Mouse (Mus musculus) cortical plate, adult 2 months (tissue): ENCODE measurements around the gene Tdp2. TPM values are rescaled to one million over a fixed set of nuclear protein-coding genes. Genes with fewer than 3 reads are reported as not detected.

Experiments
- H3K27ac ChIP-seq: fragments of 200-500 bp; 2 replicates; pipeline ENCODE4 v1.5.1; 2012; ENCODE audit warnings: low read length, control low read depth, inconsistent platforms; ENCODE audit not compliant: insufficient read depth
- H3K4me1 ChIP-seq: fragments of 200-500 bp; 2 replicates; pipeline ENCODE4 v1.6.1; 2011; ENCODE audit warnings: low read length; ENCODE audit not compliant: control insufficient read depth, insufficient read depth
- H3K4me3 ChIP-seq: fragments of 200-500 bp; 2 replicates; pipeline ENCODE4 v1.5.1; 2011; ENCODE audit warnings: mild to moderate bottlenecking, low read length, control low read depth; ENCODE audit not compliant: insufficient read depth
- CTCF ChIP-seq: fragments of 200-500 bp; IDR thresholded peaks from 2 replicates; pipeline ENCODE4 v1.5.1; 2011; ENCODE audit warnings: mild to moderate bottlenecking, control low read depth, low read length; ENCODE audit not compliant: insufficient read depth; ENCODE audit errors: extremely low read depth
- POLR2A ChIP-seq: fragments of 200-500 bp; IDR thresholded peaks from 2 replicates; pipeline ENCODE4 v1.6.1; 2011; ENCODE audit warnings: mild to moderate bottlenecking, low read length, control low read depth; ENCODE audit not compliant: insufficient read depth; ENCODE audit errors: extremely low read depth
- polyA plus RNA-seq: library from polyadenylated mRNA; depleted of rRNA; stranded (reverse); fragments of >200 nt; gene quantifications from 2 replicates; pipeline ENCODE4 v1.2.3, GENCODE M21; 2012

Tdp2 gene
- polyA plus RNA-seq, 1 experiment, result 25.2 TPM

DNA sequence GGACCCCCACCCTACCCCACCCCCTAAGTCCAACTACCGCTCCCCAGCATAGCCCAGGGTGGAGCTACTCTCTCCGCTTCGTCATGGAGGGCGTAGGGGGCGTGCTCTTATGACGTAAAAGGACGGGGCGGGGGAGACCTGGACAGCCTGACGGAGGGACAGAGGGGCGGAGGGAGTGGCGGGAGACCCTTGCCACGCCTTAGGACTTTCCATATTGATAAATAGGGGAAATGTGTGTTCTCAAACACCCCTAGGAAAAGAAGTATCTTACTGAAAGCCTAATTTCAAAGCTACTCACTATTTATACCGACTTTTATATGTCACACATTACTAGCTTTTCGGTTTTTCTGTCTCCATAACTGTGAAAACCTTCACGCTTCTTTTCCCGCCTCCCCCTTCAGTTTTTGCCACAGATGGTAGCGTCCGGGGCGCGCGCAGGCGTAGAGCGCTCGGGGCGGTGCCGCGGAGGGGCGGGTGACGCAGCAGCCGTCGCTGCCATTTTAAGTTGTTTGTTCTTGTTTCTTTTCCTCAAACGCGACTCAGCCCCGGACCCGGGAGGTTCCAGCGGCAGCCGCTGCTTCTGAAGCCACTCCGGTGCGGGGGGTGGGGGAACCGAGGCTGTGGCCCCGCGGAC lies 30.7 kb upstream of the Tdp2 start:
- Histone ChIP-seq H3K27ac (peak overlapping the region; percentile 99), H3K4me3 (peak overlapping the region; percentile 65), H3K4me1 (peaks cover 3% of the 10 kb centered on the region; the same call in 1 of the 2 replicates)
- TF ChIP-seq POLR2A, result peak; percentile 97
- no peak for TF ChIP-seq CTCF

- TF ChIP-seq POLR2A, result no peak
- no peak for TF ChIP-seq CTCF
- Histone ChIP-seq H3K4me1 (peaks cover 3% of the 10 kb centered on the region; the same call in 1 of the 2 replicates), H3K27ac (peak within 1 kb of the TSS; percentile 99), H3K4me3 (peak within 1 kb of the TSS; percentile 65)
Observed at GRCm38 (mm10) chr13:24801308-24801921, 30.1 kb upstream of the Tdp2 start, which contains the start of gene BC005537. Gene BC005537, plus strand, starts transcription at chr13:24801657.

DNA sequence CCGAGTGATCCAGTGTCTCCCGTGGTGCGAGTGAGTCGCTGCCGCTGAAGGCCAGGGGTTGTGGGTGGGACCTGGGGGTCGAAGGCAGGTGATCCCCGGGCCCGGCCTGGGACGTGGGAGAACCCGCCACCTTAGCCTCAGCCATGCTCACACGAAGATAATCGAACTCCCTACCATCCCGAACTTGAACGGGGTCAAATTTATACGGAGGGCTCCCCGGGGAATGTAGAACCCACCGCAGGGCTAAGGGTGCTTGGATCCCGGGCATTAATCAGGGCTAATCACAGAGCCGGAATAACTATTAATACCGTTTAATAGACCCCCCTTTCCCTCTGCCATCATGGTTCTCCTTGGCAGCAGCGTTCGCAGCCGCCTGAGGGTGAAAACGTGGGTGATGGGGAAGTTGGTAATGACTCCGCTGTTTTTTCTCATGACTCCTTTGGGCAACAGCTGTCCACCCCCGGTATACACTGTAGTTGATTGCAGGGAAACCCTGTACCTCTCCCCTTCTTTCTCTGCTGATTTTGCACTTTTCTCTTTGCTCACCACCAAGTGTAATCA lies 29.3 kb upstream of the Tdp2 start:
- peaks cover 3% of the 10 kb centered on the region; the same call in 1 of the 2 replicates for H3K4me1 ChIP-seq
- H3K27ac ChIP-seq, result peak overlapping the region; percentile 35; the same call in 1 of the 2 replicates
- peak overlapping the region; percentile 65 for H3K4me3 ChIP-seq
- no peak for TF ChIP-seq CTCF
- no peak for TF ChIP-seq POLR2A

GRCm38 (mm10) chr13:24803196-24803595 lies 28.3 kb upstream of the Tdp2 start:
- no peak for TF ChIP-seq POLR2A
- TF ChIP-seq CTCF, result no peak

DNA sequence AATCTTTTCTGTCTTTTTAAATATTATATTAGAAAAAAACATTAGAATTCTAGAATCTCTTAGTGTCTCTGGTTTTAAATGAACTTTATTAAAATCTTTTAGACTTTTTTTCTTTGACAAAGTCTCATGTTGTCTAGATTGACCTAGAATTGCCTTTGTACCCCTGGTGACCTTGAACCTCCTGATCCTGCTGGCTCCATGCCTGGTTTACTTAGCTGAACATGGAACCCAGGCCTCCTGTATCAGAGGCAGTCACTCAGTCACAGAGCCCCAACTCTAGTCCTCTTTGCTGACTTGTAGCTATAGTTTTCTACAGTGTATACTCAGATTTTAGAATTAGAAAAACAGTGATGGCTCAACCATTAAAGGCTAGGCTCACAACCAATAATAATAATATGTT lies 25.4 kb upstream of the Tdp2 start:
- no peak overlapping the region for H3K4me3 ChIP-seq
- no peak overlapping the region for H3K27ac ChIP-seq
- no peak for TF ChIP-seq POLR2A
- H3K4me1 ChIP-seq, result peaks cover 1% of the 10 kb centered on the region; the same call in 1 of the 2 replicates

More at GRCm38 (mm10) chr13:24803196-24803595, 28.3 kb upstream of the Tdp2 start:
- peaks cover 3% of the 10 kb centered on the region; the same call in 1 of the 2 replicates for H3K4me1 ChIP-seq
- H3K27ac ChIP-seq, result no peak overlapping the region
- H3K4me3 ChIP-seq, result peak overlapping the region; percentile 65; the same call in 1 of the 2 replicates

- H3K4me3 ChIP-seq, result no peak overlapping the region
- TF ChIP-seq POLR2A, result no peak
- TF ChIP-seq CTCF, result no peak
- no peaks in the 10 kb centered on the region for H3K4me1 ChIP-seq
- H3K27ac ChIP-seq, result no peak overlapping the region
Observed at GRCm38 (mm10) chr13:24812521-24812920, 19.0 kb upstream of the Tdp2 start.

- Histone ChIP-seq H3K4me3 (no peak overlapping the region), H3K4me1 (no peaks in the 10 kb centered on the region), H3K27ac (no peak overlapping the region)
- TF ChIP-seq CTCF (no peak), POLR2A (no peak)
Observed at GRCm38 (mm10) chr13:24814616-24815015, 16.9 kb upstream of the Tdp2 start.

DNA sequence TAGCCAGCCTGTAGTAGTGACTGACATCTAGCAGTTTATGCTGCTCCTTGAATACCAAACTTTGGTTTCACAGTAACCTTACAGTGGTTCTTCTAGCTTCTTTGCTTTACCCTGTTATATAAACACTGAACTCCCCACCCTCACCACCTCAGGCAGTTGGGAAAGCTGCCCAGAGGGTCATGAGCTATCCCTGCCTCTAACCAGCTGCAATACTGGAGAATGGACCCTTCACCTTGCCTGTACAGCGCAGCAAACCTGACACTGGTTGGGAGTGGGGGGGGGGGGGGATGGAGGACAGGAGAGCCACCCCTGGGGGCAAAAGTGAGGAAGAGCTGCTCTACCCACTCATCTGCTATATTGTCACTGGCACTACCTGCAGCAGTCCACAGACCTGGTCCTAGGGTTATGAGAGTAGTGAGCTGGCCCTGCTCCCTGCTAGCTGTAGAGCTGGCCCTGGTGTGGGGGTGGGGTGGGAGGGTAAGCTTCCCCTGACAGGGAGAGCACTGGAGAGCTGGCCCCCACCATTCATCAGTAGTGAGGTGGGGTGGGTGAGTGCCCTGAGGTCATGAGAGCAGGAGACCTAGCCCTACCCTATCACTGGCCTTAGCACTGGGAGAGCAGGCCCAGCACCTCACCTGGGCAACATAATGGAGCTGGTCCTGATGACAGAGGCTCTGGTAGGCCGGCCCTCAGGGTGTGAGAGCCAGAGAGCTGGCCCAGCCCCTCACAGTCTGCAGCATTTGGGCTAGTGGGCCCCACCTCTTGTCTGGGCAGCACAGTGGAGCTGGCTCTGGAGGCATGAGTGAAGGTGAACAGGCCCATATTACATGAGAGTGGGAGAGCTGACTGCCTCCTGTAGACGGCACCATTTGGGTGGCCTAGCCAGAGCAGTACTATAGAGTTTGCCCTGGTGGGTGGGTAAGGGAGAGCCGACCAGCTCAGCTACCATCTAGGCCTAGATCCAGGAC lies 15.1 kb upstream of the Tdp2 start:
- no peak overlapping the region for H3K4me3 ChIP-seq
- TF ChIP-seq POLR2A (0 out of 2 replicates have a peak, but pooled peaks have one; percentile 41), CTCF (no peak)
- no peak overlapping the region for H3K27ac ChIP-seq
- no peaks in the 10 kb centered on the region for H3K4me1 ChIP-seq

- no peak overlapping the region for H3K27ac ChIP-seq
- H3K4me1 ChIP-seq, result no peaks in the 10 kb centered on the region
- H3K4me3 ChIP-seq, result no peak overlapping the region
- TF ChIP-seq POLR2A (no peak), CTCF (no peak)
Observed at GRCm38 (mm10) chr13:24819931-24820330, 11.5 kb upstream of the Tdp2 start.
